In the genomic region with DNA sequence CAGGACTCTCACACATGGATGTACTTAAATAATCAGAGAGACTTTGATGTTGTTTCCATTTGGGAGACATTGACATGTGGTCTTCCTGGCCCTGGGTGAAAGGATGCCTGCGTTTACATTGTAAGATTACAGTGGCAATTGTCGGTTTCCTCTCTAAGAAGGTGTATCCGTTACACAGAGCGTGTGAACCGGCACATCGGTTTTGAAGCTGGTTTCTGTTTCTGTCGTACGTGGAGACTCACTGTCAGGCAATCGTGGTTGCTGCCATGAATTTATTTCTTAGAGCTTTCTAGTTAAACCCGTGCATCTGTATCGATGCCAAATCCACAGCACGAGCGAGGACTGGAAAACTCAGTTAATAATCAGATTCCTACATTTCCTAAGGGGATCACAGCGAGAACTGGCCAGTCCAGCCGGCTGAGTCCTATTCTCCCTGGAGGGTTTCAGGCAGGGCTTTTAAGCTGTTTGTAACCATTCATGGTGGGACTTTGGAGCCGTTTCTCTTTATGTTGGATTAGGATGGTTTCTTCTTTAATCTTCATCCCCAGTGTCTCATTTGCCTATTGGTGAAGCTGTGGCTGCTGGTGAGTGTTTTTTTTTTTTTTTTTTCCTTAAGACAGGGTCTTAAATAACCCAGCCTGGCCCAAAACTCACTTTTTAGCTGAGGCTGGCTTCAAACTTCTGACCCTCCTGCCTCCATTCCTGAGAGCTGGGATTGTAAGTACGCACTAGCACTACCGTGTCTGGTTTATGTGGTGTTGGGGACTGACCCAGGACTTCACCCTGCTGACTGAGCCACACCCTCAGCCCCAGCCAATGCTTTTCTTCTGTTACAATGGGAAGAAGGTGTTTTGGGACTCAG, we compare ENCODE assay signal across 8 mouse cellular contexts. TPM values are rescaled to one million over a fixed set of nuclear protein-coding genes. Genes with fewer than 3 reads are reported as not detected.
DNase-seq lines count a peak whose midpoint lies in the region; ATAC-seq and TF ChIP-seq lines count a peak whose summit lies in the region.

No protein-coding gene starts in this region.

- H3K27ac ChIP-seq in kidney, adult 2 months (ENCODE audit: insufficient read depth, low read depth, low read length), result no peak overlapping the region
- H3K27ac ChIP-seq in liver, embryonic 13.5 days, result no peak overlapping the region
- H3K27ac ChIP-seq in forebrain, postnatal 0 days (ENCODE audit: low read depth, low read length), result no peak overlapping the region

- H3K27me3 ChIP-seq in kidney, adult 2 months (replicated peaks; ENCODE audit: control insufficient read depth, insufficient read depth, low read length), result no peaks in the 10 kb centered on the region
- H3K27me3 ChIP-seq in liver, embryonic 13.5 days, result peaks cover 52% of the 10 kb centered on the region
- no peaks in the 10 kb centered on the region for H3K27me3 ChIP-seq in splenic B cell, adult 2 months (ENCODE audit: control insufficient read depth, insufficient read depth, low read length, poor library complexity, severe bottlenecking)
- no peaks in the 10 kb centered on the region for H3K27me3 ChIP-seq in forebrain, postnatal 0 days (ENCODE audit: insufficient read depth, low read length)

- H3K9ac ChIP-seq in liver, embryonic 13.5 days, result no peak overlapping the region
- no peak overlapping the region for H3K9ac ChIP-seq in forebrain, postnatal 0 days

- WGBS in kidney, adult 2 months, result 16% methylated on average over 18 of the region's 18 CpGs
- WGBS in liver, embryonic 13.5 days (ENCODE audit: insufficient replicate concordance), result 24% methylated on average over 18 of the region's 18 CpGs
- 58% methylated on average over 18 of the region's 18 CpGs for WGBS in forebrain, postnatal 0 days

- no peak for TF ChIP-seq POLR2A in kidney, adult 2 months (IDR thresholded peaks at IDR 0.05; ENCODE audit: low read depth, low read length)
- TF ChIP-seq POLR2A in brain, embryonic 14.5 days (IDR thresholded peaks at IDR 0.05; ENCODE audit: borderline replicate concordance, extremely low read depth, insufficient read depth, insufficient read length, poor library complexity, severe bottlenecking), result no peak

- H3K4me1 ChIP-seq in kidney, adult 2 months (ENCODE audit: control insufficient read depth, insufficient read depth, low read length), result no peaks in the 10 kb centered on the region; the same call in 1 of the 2 replicates
- peaks cover 8% of the 10 kb centered on the region; the same call in 1 of the 2 replicates for H3K4me1 ChIP-seq in liver, embryonic 13.5 days (replicated peaks)
- no peaks in the 10 kb centered on the region for H3K4me1 ChIP-seq in forebrain, postnatal 0 days (ENCODE audit: insufficient read depth)

- H3K36me3 ChIP-seq in kidney, adult 2 months (ENCODE audit: control insufficient read depth, insufficient read depth, low read length), result no peaks in the 10 kb centered on the region
- H3K36me3 ChIP-seq in liver, embryonic 13.5 days, result no peaks in the 10 kb centered on the region
- no peaks in the 10 kb centered on the region for H3K36me3 ChIP-seq in splenic B cell, adult 2 months (ENCODE audit: control insufficient read depth, insufficient read depth, low read length, poor library complexity, severe bottlenecking)
- no peaks in the 10 kb centered on the region for H3K36me3 ChIP-seq in forebrain, postnatal 0 days (ENCODE audit: insufficient read depth)

- no peak for TF ChIP-seq CTCF in kidney, adult 2 months (conservative IDR thresholded peaks at IDR 0.05; ENCODE audit: insufficient read depth, insufficient read length, low read depth, low read length)
- no peak for TF ChIP-seq CTCF in brain, embryonic 14.5 days (IDR thresholded peaks at IDR 0.05; ENCODE audit: borderline replicate concordance, extremely low read depth, insufficient read depth, insufficient read length)
- no peak for TF ChIP-seq CTCF in forebrain, postnatal 0 days (IDR thresholded peaks at IDR 0.05; ENCODE audit: low read depth)

- peak; percentile 24 for DNase-seq in kidney, adult 2 months
- DNase-seq in kidney, adult 11 months, result no peak
- peak; percentile 30 for DNase-seq in brain, embryonic 14.5 days (ENCODE audit: low read depth)
- DNase-seq in liver, embryonic 13.5 days, result no peak
- peak; percentile 73 for DNase-seq in splenic B cell, adult 2 months (ENCODE audit: low read depth, low spot score)
- DNase-seq in adrenal gland, adult 8-10 months, result no peak
- no peak for DNase-seq in forebrain, postnatal 0 days

- peak overlapping the region; percentile 30; the same call in 1 of the 2 replicates for H3K4me2 ChIP-seq in liver, embryonic 13.5 days
- H3K4me2 ChIP-seq in forebrain, postnatal 0 days (ENCODE audit: low read depth), result no peak overlapping the region

- H3K9me3 ChIP-seq in liver, embryonic 13.5 days (replicated peaks), result no peaks in the 10 kb centered on the region
- H3K9me3 ChIP-seq in forebrain, postnatal 0 days (ENCODE audit: low read length), result no peaks in the 10 kb centered on the region

- no peak overlapping the region; the same call in 1 of the 2 replicates for H3K4me3 ChIP-seq in kidney, adult 2 months (ENCODE audit: insufficient read depth, low read depth, low read length)
- H3K4me3 ChIP-seq in liver, embryonic 13.5 days (replicated peaks), result peak overlapping the region; percentile 4; the same call in 1 of the 2 replicates
- H3K4me3 ChIP-seq in forebrain, postnatal 0 days (ENCODE audit: low read depth, low read length), result no peak overlapping the region

- ATAC-seq in liver, embryonic 13.5 days (ENCODE audit: low read depth), result no peak
- no peak for ATAC-seq in cerebellum, adult (ENCODE audit: insufficient number of reproducible peaks, low FRiP score, low TSS enrichment)
- ATAC-seq in forebrain, postnatal 0 days, result no peak

RNA-seq across cellular contexts. Expression of a gene that starts 26.1 kb away (rescaled TPM):
- 0.99 and 1.3 TPM in 2 replicates for polyA plus RNA-seq in kidney, adult 2 months (2012; rRNA removed)
- 0.64 and 1.9 TPM in 2 replicates for polyA plus RNA-seq in brain, embryonic 14.5 days (2012; rRNA removed)
- polyA plus RNA-seq in liver, embryonic 13.5 days (2015; fragmentation: Nextera tagmentation; extraction: Ambion mirVana), result 16.5 and 21.4 TPM in 2 replicates
- total RNA-seq in adrenal gland, adult 8-10 months (2022), result 10 to 100 TPM in 1 of 4 experiments, 1 to 10 TPM in 3; 6.2 to 11.5 (median 7.9) TPM
- 1.2 and 1.9 TPM in 2 replicates for total RNA-seq in forebrain, postnatal 0 days (2014; rRNA removed)
- 0.47 and 0.71 TPM in 2 replicates for polyA plus RNA-seq in forebrain, postnatal 0 days (2015; fragmentation: Nextera tagmentation; extraction: Ambion mirVana)

RNA-seq across cellular contexts. Expression of a gene that starts 31.2 kb away (rescaled TPM):
- polyA plus RNA-seq in kidney, adult 2 months (2012; rRNA removed), result 2.0 and 2.6 TPM in 2 replicates
- 3.4 and 5.0 TPM in 2 replicates for polyA plus RNA-seq in brain, embryonic 14.5 days (2012; rRNA removed)
- 4.6 and 4.9 TPM in 2 replicates for polyA plus RNA-seq in liver, embryonic 13.5 days (2015; fragmentation: Nextera tagmentation; extraction: Ambion mirVana)
- total RNA-seq in adrenal gland, adult 8-10 months (2022), result 1 to 10 TPM; 1.6 to 3.8 (median 2.6) TPM
- total RNA-seq in forebrain, postnatal 0 days (2014; rRNA removed), result 0.67 and 5.8 TPM in 2 replicates
- polyA plus RNA-seq in forebrain, postnatal 0 days (2015; fragmentation: Nextera tagmentation; extraction: Ambion mirVana), result 4.6 and 5.3 TPM in 2 replicates

RNA-seq across cellular contexts. Expression of a gene that starts 31.3 kb away (rescaled TPM):
- 5.2 and 6.1 TPM in 2 replicates for polyA plus RNA-seq in kidney, adult 2 months (2012; rRNA removed)
- 26.8 and 34.2 TPM in 2 replicates for polyA plus RNA-seq in brain, embryonic 14.5 days (2012; rRNA removed)
- 22.9 and 29.4 TPM in 2 replicates for polyA plus RNA-seq in liver, embryonic 13.5 days (2015; fragmentation: Nextera tagmentation; extraction: Ambion mirVana)
- 10 to 100 TPM; 50.9 to 86.8 (median 73.9) TPM for total RNA-seq in adrenal gland, adult 8-10 months (2022)
- 34.9 and 46.5 TPM in 2 replicates for total RNA-seq in forebrain, postnatal 0 days (2014; rRNA removed)
- polyA plus RNA-seq in forebrain, postnatal 0 days (2015; fragmentation: Nextera tagmentation; extraction: Ambion mirVana), result 23.3 and 33.2 TPM in 2 replicates

Comparison
In these comparisons a context has a peak if more than half of its experiments do, and no peak if none do; other contexts are left out.
1. DNase-seq: peak in kidney, adult 2 months (single experiment), brain, embryonic 14.5 days (single experiment) and splenic B cell, adult 2 months (single experiment); none in kidney, adult 11 months (single experiment), liver, embryonic 13.5 days (single experiment), adrenal gland, adult 8-10 months (single experiment) and forebrain, postnatal 0 days (single experiment).